Mouse (Mus musculus): ENCODE measurements around the gene Tma7. TPM values are rescaled to one million over a fixed set of nuclear protein-coding genes. Genes with fewer than 3 reads are reported as not detected.

Tma7 gene
- total and polyA plus RNA-seq, 3 experiments = 255 to 529 (median 336) TPM

GRCm38 (mm10) chr9:109030312-109030711, 52.1 kb downstream of the Tma7 start:
- dilution Hi-C loops (cut with MboI; ENCODE audit: extremely low pct_ligation_motif_present, extremely low pct_unique_long_range_greater_than_20kb, low sequenced_read_pairs) (no loop called here), in situ Hi-C loops (cut with MboI; ENCODE audit: low pct_ligation_motif_present, low pct_unique_long_range_greater_than_20kb, low sequenced_read_pairs) (no loop called here)
- H3K4me1 ChIP-seq (ENCODE audit: control insufficient read depth in 1 of 2, insufficient read depth in 2 of 2) = no peaks in the 10 kb centered on the region
- H3K4me2 ChIP-seq (ENCODE audit: insufficient read depth, low read depth, poor library complexity, severe bottlenecking) = no peak overlapping the region
- no peak overlapping the region for H3K4me3 ChIP-seq (replicated peaks in 1 of 3; ENCODE audit: low read depth in 2 of 3, low read length in 2 of 3, poor library complexity in 1 of 3)
- H3K27ac ChIP-seq (ENCODE audit: insufficient read depth, low read depth) = no peak overlapping the region
- H3K27me3 ChIP-seq (replicated peaks) = no peaks in the 10 kb centered on the region
- peaks cover 0 to 46% of the 10 kb centered on the region in 2 experiments for H3K36me3 ChIP-seq (replicated peaks in 1 of 2; ENCODE audit: control insufficient read depth in 1 of 2, insufficient read depth in 1 of 2, low read length in 1 of 2)
- TF ChIP-seq JUN (IDR thresholded peaks at IDR 0.05; ENCODE audit: insufficient read depth, low read depth, low read length) (no peak), ELF1 (IDR thresholded peaks at IDR 0.05; ENCODE audit: low read depth, low read length) (no peak), BHLHE40 (IDR thresholded peaks at IDR 0.05; ENCODE audit: low read depth, low read length) (no peak), KAT2A (IDR thresholded peaks at IDR 0.05; ENCODE audit: insufficient replicate concordance, low read length) (no peak), TCF12 (IDR thresholded peaks at IDR 0.05; ENCODE audit: low read depth, low read length) (no peak), JUND (conservative IDR thresholded peaks at IDR 0.05; ENCODE audit: low read depth, low read length) (no peak), TBP (conservative IDR thresholded peaks at IDR 0.05; ENCODE audit: low read depth, low read length) (no peak), ZMIZ1 (IDR thresholded peaks at IDR 0.05; ENCODE audit: low read depth, low read length) (no peak), E2F4 (IDR thresholded peaks at IDR 0.05; ENCODE audit: insufficient replicate concordance, low read depth, low read length) (no peak), HCFC1 (IDR thresholded peaks at IDR 0.05; ENCODE audit: low read depth, low read length) (no peak), USF1 (IDR thresholded peaks at IDR 0.05; ENCODE audit: low read depth, low read length) (no peak), EP300 (IDR thresholded peaks at IDR 0.05; ENCODE audit: low read length) (no peak), ZNF384 (IDR thresholded peaks at IDR 0.05; ENCODE audit: low read depth, low read length) (no peak), USF2 (conservative IDR thresholded peaks at IDR 0.05; ENCODE audit: low read depth, low read length) (no peak), UBTF (IDR thresholded peaks at IDR 0.05; ENCODE audit: low read depth, low read length) (no peak), SIN3A (IDR thresholded peaks at IDR 0.05; ENCODE audit: low read length) (no peak), SMC3 (IDR thresholded peaks at IDR 0.05; ENCODE audit: low read depth, low read length) (no peak), CTCF (conservative IDR thresholded peaks at IDR 0.05 in 1 of 2, IDR thresholded peaks at IDR 0.05 in 1 of 2; ENCODE audit: low read depth in 2 of 2, low read length in 2 of 2) (no peak), NELFE (IDR thresholded peaks at IDR 0.05; ENCODE audit: low read depth, low read length) (no peak), CHD1 (IDR thresholded peaks at IDR 0.05; ENCODE audit: low read depth, low read length) (no peak)
- no peak for DNase-seq (ENCODE audit: extremely low read depth)
- H3K9me3 ChIP-seq (replicated peaks; ENCODE audit: low read length) = no peaks in the 10 kb centered on the region
- no peak overlapping the region for H3K9ac ChIP-seq (ENCODE audit: insufficient read depth, low read depth)
- no peaks in the 10 kb centered on the region for H3K79me2 ChIP-seq (replicated peaks; ENCODE audit: control insufficient read depth, extremely low read depth, insufficient read depth, poor library complexity, severe bottlenecking)

- peaks cover 0 to 54% of the 10 kb centered on the region in 2 experiments for H3K36me3 ChIP-seq (replicated peaks in 1 of 2; ENCODE audit: control insufficient read depth in 1 of 2, insufficient read depth in 1 of 2, low read length in 1 of 2)
Observed at GRCm38 (mm10) chr9:109028919-109029318, 53.5 kb downstream of the Tma7 start.

More at GRCm38 (mm10) chr9:109028919-109029318, 53.5 kb downstream of the Tma7 start:
- TF ChIP-seq NELFE (IDR thresholded peaks at IDR 0.05; ENCODE audit: low read depth, low read length) (no peak), RAD21 (IDR thresholded peaks at IDR 0.05; ENCODE audit: low read depth, low read length) (no peak), MEF2A (IDR thresholded peaks at IDR 0.05; ENCODE audit: borderline replicate concordance, low read depth, low read length) (no peak), ELF1 (IDR thresholded peaks at IDR 0.05; ENCODE audit: low read depth, low read length) (no peak), EP300 (IDR thresholded peaks at IDR 0.05; ENCODE audit: low read length) (no peak), CHD2 (IDR thresholded peaks at IDR 0.05; ENCODE audit: low read length) (no peak), POLR2A (IDR thresholded peaks at IDR 0.05; ENCODE audit: low read depth, low read length) (no peak), SMC3 (IDR thresholded peaks at IDR 0.05; ENCODE audit: low read depth, low read length) (no peak), CTCF (conservative IDR thresholded peaks at IDR 0.05 in 1 of 2, IDR thresholded peaks at IDR 0.05 in 1 of 2; ENCODE audit: low read depth in 2 of 2, low read length in 2 of 2) (no peak)
- Histone ChIP-seq H3K9me3 (replicated peaks; ENCODE audit: low read length) (no peaks in the 10 kb centered on the region), H3K4me1 (ENCODE audit: control insufficient read depth in 1 of 2, insufficient read depth in 2 of 2) (no peaks in the 10 kb centered on the region), H3K4me2 (ENCODE audit: insufficient read depth, low read depth, poor library complexity, severe bottlenecking) (no peak overlapping the region), H3K79me2 (replicated peaks; ENCODE audit: control insufficient read depth, extremely low read depth, insufficient read depth, poor library complexity, severe bottlenecking) (no peaks in the 10 kb centered on the region), H3K27ac (ENCODE audit: insufficient read depth, low read depth) (no peak overlapping the region), H3K4me3 (replicated peaks in 1 of 3; ENCODE audit: low read depth in 2 of 3, low read length in 2 of 3, poor library complexity in 1 of 3) (no peak overlapping the region), H3K9ac (ENCODE audit: insufficient read depth, low read depth) (no peak overlapping the region), H3K27me3 (replicated peaks) (no peaks in the 10 kb centered on the region)
- in situ Hi-C loops (cut with MboI; ENCODE audit: low pct_ligation_motif_present, low pct_unique_long_range_greater_than_20kb, low sequenced_read_pairs) (no loop called here), dilution Hi-C loops (cut with MboI; ENCODE audit: extremely low pct_ligation_motif_present, extremely low pct_unique_long_range_greater_than_20kb, low sequenced_read_pairs) (no loop called here)
- no peak for DNase-seq (ENCODE audit: extremely low read depth)

All from CH12.LX (cell line).